Mouse (Mus musculus): ENCODE data around the gene Vcpkmt.
"Not testable (repeated sequence)": the region's sequence is repeated elsewhere in the genome, so short reads cannot be mapped to it uniquely, and the experiment has no call there.

Vcpkmt gene

GRCm38 (mm10) chr12:69582613-69583269 lies at the start of gene Vcpkmt:
Vcpkmt (minus strand) TSS chr12:69583028.
- DNase-seq: peak; percentile 94

GRCm38 (mm10) chr12:69618590-69618989 lies 35.8 kb upstream of the Vcpkmt start:
- DNase-seq: not testable (repeated sequence)

GRCm38 (mm10) chr12:69604367-69604766 lies 21.5 kb upstream of the Vcpkmt start:
- no peak for DNase-seq

- no peak for DNase-seq
Observed at GRCm38 (mm10) chr12:69597446-69597845, 14.6 kb upstream of the Vcpkmt start.

GRCm38 (mm10) chr12:69593130-69593529 lies 10.3 kb upstream of the Vcpkmt start:
- no peak for DNase-seq

GRCm38 (mm10) chr12:69583270-69583629 lies 422 bp upstream of the Vcpkmt start:
- no peak for DNase-seq

- no peak for DNase-seq
Observed at GRCm38 (mm10) chr12:69582216-69582612, 614 bp downstream of the Vcpkmt start.

GRCm38 (mm10) chr12:69579623-69580022 lies 3.2 kb downstream of the Vcpkmt start:
- DNase-seq: no peak

- DNase-seq: peak; percentile 15
Observed at GRCm38 (mm10) chr12:69576120-69576627, 6.7 kb downstream of the Vcpkmt start.

- DNase-seq: peak; percentile 92
Observed at GRCm38 (mm10) chr12:69573916-69574881, 8.6 kb downstream of the Vcpkmt start.

GRCm38 (mm10) chr12:69573271-69573670 lies 9.6 kb downstream of the Vcpkmt start:
- no peak for DNase-seq

- DNase-seq: no peak
Observed at GRCm38 (mm10) chr12:69569926-69570325, 12.9 kb downstream of the Vcpkmt start.

GRCm38 (mm10) chr12:69568266-69568665 lies 14.6 kb downstream of the Vcpkmt start:
- no peak for DNase-seq

- not testable (repeated sequence) for DNase-seq
Observed at GRCm38 (mm10) chr12:69561006-69561405, 21.8 kb downstream of the Vcpkmt start.

- DNase-seq: peak; percentile 35
Observed at GRCm38 (mm10) chr12:69556221-69556861, 26.5 kb downstream of the Vcpkmt start.

GRCm38 (mm10) chr12:69545456-69546178 lies 37.2 kb downstream of the Vcpkmt start:
- no peak for DNase-seq

GRCm38 (mm10) chr12:69544994-69545393 lies 37.8 kb downstream of the Vcpkmt start:
- no peak for DNase-seq

GRCm38 (mm10) chr12:69544562-69544961 lies 38.3 kb downstream of the Vcpkmt start:
- no peak for DNase-seq

GRCm38 (mm10) chr12:69542376-69542775 lies 40.5 kb downstream of the Vcpkmt start:
- no peak for DNase-seq

- peak; percentile 39 for DNase-seq
Observed at GRCm38 (mm10) chr12:69541663-69542062, 41.2 kb downstream of the Vcpkmt start.

GRCm38 (mm10) chr12:69539353-69539752 lies 43.5 kb downstream of the Vcpkmt start:
- DNase-seq: no peak

- DNase-seq: no peak
Observed at GRCm38 (mm10) chr12:69538362-69538950, 44.4 kb downstream of the Vcpkmt start.
